Comparison of ENCODE assay signal across 43 mouse cellular contexts in the genomic region with DNA sequence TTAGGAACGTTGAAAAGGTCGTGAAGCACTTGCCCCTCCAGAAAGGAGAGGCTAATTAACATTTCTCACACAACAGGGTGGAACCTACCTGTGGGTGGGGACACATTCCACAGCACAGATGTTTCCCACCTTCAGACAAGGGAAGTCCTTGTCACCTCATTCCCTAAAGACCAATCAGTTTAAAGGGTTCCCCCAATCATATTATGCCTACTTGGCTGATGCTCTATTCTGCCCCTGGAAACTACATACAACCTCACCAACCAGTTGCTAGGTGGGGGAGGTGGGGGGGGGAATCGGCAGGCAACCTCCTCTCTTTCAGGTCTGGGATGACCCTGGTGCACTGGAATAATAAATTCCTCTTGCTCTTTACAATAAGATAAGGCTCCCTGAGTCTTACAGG. TPM values are rescaled to one million over a fixed set of nuclear protein-coding genes. Genes with fewer than 3 reads are reported as not detected.
"Had no signal": no experiment of that assay in that cellular context is flagged by ENCODE, and none has a peak within 500 bp of the region (broad histone marks: within the 10 kb centered on the region; RNA-seq: fewer than 3 reads in every experiment).

No protein-coding gene starts in this region.

- H3K27me3 ChIP-seq: heart, embryonic 12.5 days; hindbrain, embryonic 12.5 days; intestine, embryonic 15.5 days; limb, embryonic 12.5 days; liver, embryonic 13.5 days had no signal

- H3K9me3 ChIP-seq: hindbrain, embryonic 10.5 days; hindbrain, embryonic 12.5 days; intestine, embryonic 15.5 days; limb, embryonic 10.5 days; limb, embryonic 12.5 days; liver, embryonic 13.5 days had no signal

- H3K4me1 ChIP-seq: heart, embryonic 10.5 days; heart, embryonic 12.5 days; hindbrain, embryonic 10.5 days; hindbrain, embryonic 12.5 days; intestine, embryonic 15.5 days; limb, embryonic 10.5 days; limb, embryonic 12.5 days; liver, embryonic 13.5 days had no signal

- H3K36me3 ChIP-seq: heart, embryonic 10.5 days; heart, embryonic 12.5 days; hindbrain, embryonic 10.5 days; hindbrain, embryonic 12.5 days; intestine, embryonic 15.5 days; limb, embryonic 10.5 days; limb, embryonic 12.5 days; liver, embryonic 13.5 days had no signal

- H3K4me3 ChIP-seq: gastrocnemius, adult 2 months; heart, embryonic 10.5 days; heart, embryonic 12.5 days; hindbrain, embryonic 10.5 days; hindbrain, embryonic 12.5 days; intestine, embryonic 15.5 days; limb, embryonic 10.5 days; limb, embryonic 12.5 days; liver, embryonic 13.5 days had no signal

- DNase-seq: gastrocnemius, adult 2 months; gastrocnemius, postnatal 10 days; gastrocnemius, postnatal 25 days; heart, adult 18-20 months; heart, postnatal 10 days; heart, postnatal 4 days; kidney, adult 18-20 months; kidney, adult 8-10 months; kidney, postnatal 10 days; kidney, postnatal 25 days; layer of hippocampus, adult 9-11 months; layer of hippocampus, postnatal 36 days; liver; liver, embryonic 13.5 days had no signal

- H3K9ac ChIP-seq: heart, embryonic 12.5 days; hindbrain, embryonic 12.5 days; hindbrain, embryonic 14.5 days; intestine, embryonic 15.5 days; limb, embryonic 12.5 days; liver, embryonic 13.5 days had no signal

- H3K27ac ChIP-seq: gastrocnemius, adult 2 months; heart, embryonic 10.5 days; hindbrain, embryonic 10.5 days; hindbrain, embryonic 12.5 days; hindbrain, embryonic 14.5 days; intestine, embryonic 15.5 days; limb, embryonic 10.5 days; limb, embryonic 12.5 days; liver, embryonic 13.5 days had no signal

RNA-seq across cellular contexts. Expression of gene C130073F10Rik, which starts 9.9 kb away (rescaled TPM):
- total RNA-seq: gastrocnemius, adult 2 months; gastrocnemius, postnatal 10 days; gastrocnemius, postnatal 25 days; gastrocnemius, postnatal 4 days; granulocyte monocyte progenitor cell, adult 5-6 weeks; heart, adult 18-20 months; heart, adult 8-10 months; heart, postnatal 10 days; heart, postnatal 25 days; heart, postnatal 4 days; layer of hippocampus, adult 18-20 months; layer of hippocampus, adult 8-10 months; layer of hippocampus, postnatal 14 days; layer of hippocampus, postnatal 36 days; left cerebral cortex, adult 18-20 months; left cerebral cortex, adult 8-10 months; left cerebral cortex, postnatal 14 days; left cerebral cortex, postnatal 36 days had no signal
- polyA plus RNA-seq: heart, embryonic 10.5 days; heart, embryonic 12.5 days; heart, embryonic 14.5 days; heart, embryonic 16.5 days; hindbrain, embryonic 10.5 days; hindbrain, embryonic 12.5 days; hindbrain, embryonic 14.5 days; hindbrain, embryonic 16.5 days; inflammation-experienced regulatory T-cells, adult 6 months; intestine, embryonic 15.5 days; intestine, postnatal 0 days; kidney, embryonic 14.5 days; kidney, embryonic 16.5 days; large intestine, adult 2 months; limb, embryonic 10.5 days; limb, embryonic 12.5 days; liver, embryonic 11.5 days; liver, embryonic 13.5 days had no signal

RNA-seq across cellular contexts. Expression of gene Gm12800, which starts 25.3 kb away (rescaled TPM):
- total RNA-seq: gastrocnemius, adult 2 months; gastrocnemius, postnatal 10 days; gastrocnemius, postnatal 25 days; gastrocnemius, postnatal 4 days; granulocyte monocyte progenitor cell, adult 5-6 weeks; heart, adult 18-20 months; heart, adult 8-10 months; heart, postnatal 10 days; heart, postnatal 25 days; heart, postnatal 4 days; layer of hippocampus, adult 18-20 months; layer of hippocampus, adult 8-10 months; layer of hippocampus, postnatal 14 days; layer of hippocampus, postnatal 36 days; left cerebral cortex, adult 18-20 months; left cerebral cortex, adult 8-10 months; left cerebral cortex, postnatal 14 days; left cerebral cortex, postnatal 36 days had no signal
- polyA plus RNA-seq: heart, embryonic 10.5 days; heart, embryonic 12.5 days; heart, embryonic 14.5 days; heart, embryonic 16.5 days; hindbrain, embryonic 10.5 days; hindbrain, embryonic 12.5 days; hindbrain, embryonic 14.5 days; hindbrain, embryonic 16.5 days; inflammation-experienced regulatory T-cells, adult 6 months; intestine, embryonic 15.5 days; intestine, postnatal 0 days; kidney, embryonic 14.5 days; kidney, embryonic 16.5 days; large intestine, adult 2 months; limb, embryonic 10.5 days; limb, embryonic 12.5 days; limb, embryonic 14.5 days; liver, embryonic 11.5 days; liver, embryonic 13.5 days had no signal

RNA-seq across cellular contexts. Expression of gene B020004J07Rik, which starts 39.8 kb away (rescaled TPM):
- total RNA-seq: gastrocnemius, adult 2 months; gastrocnemius, postnatal 10 days; gastrocnemius, postnatal 25 days; gastrocnemius, postnatal 4 days; granulocyte monocyte progenitor cell, adult 5-6 weeks; heart, adult 18-20 months; heart, adult 8-10 months; heart, postnatal 10 days; heart, postnatal 25 days; heart, postnatal 4 days; layer of hippocampus, adult 18-20 months; layer of hippocampus, adult 8-10 months; layer of hippocampus, postnatal 14 days; layer of hippocampus, postnatal 36 days; left cerebral cortex, adult 18-20 months; left cerebral cortex, adult 8-10 months; left cerebral cortex, postnatal 14 days; left cerebral cortex, postnatal 36 days had no signal
- polyA plus RNA-seq: heart, embryonic 10.5 days; heart, embryonic 12.5 days; heart, embryonic 14.5 days; heart, embryonic 16.5 days; hindbrain, embryonic 10.5 days; hindbrain, embryonic 12.5 days; hindbrain, embryonic 14.5 days; hindbrain, embryonic 16.5 days; inflammation-experienced regulatory T-cells, adult 6 months; intestine, embryonic 15.5 days; intestine, postnatal 0 days; kidney, embryonic 14.5 days; kidney, embryonic 16.5 days; large intestine, adult 2 months; limb, embryonic 10.5 days; limb, embryonic 12.5 days; limb, embryonic 14.5 days; liver, embryonic 11.5 days; liver, embryonic 13.5 days had no signal

RNA-seq across cellular contexts. Expression of gene Gm12794, which starts 56.6 kb away (rescaled TPM):
- total RNA-seq: gastrocnemius, adult 2 months; gastrocnemius, postnatal 10 days; gastrocnemius, postnatal 25 days; gastrocnemius, postnatal 4 days; granulocyte monocyte progenitor cell, adult 5-6 weeks; heart, adult 18-20 months; heart, adult 8-10 months; heart, postnatal 10 days; heart, postnatal 25 days; heart, postnatal 4 days; layer of hippocampus, adult 18-20 months; layer of hippocampus, adult 8-10 months; layer of hippocampus, postnatal 14 days; layer of hippocampus, postnatal 36 days; left cerebral cortex, adult 18-20 months; left cerebral cortex, adult 8-10 months; left cerebral cortex, postnatal 14 days; left cerebral cortex, postnatal 36 days had no signal
- polyA plus RNA-seq: heart, embryonic 10.5 days; heart, embryonic 12.5 days; heart, embryonic 14.5 days; heart, embryonic 16.5 days; hindbrain, embryonic 10.5 days; hindbrain, embryonic 12.5 days; hindbrain, embryonic 14.5 days; hindbrain, embryonic 16.5 days; inflammation-experienced regulatory T-cells, adult 6 months; intestine, embryonic 15.5 days; intestine, postnatal 0 days; kidney, embryonic 14.5 days; kidney, embryonic 16.5 days; large intestine, adult 2 months; limb, embryonic 10.5 days; limb, embryonic 12.5 days; limb, embryonic 14.5 days; liver, embryonic 11.5 days; liver, embryonic 13.5 days had no signal
